Mouse (Mus musculus) C2C12 (cell line): Measurements from ENCODE around the gene Fam205a1. TPM values are rescaled to one million over a fixed set of nuclear protein-coding genes. Genes with fewer than 3 reads are reported as not detected.
"Not testable (repeated sequence)": the region's sequence is repeated elsewhere in the genome, so short reads cannot be mapped to it uniquely, and the experiment has no call there.

Experiments used
- H3K27me3 ChIP-seq: one replicate; pipeline ENCODE4 v1.6.1; 2011; ENCODE audit not compliant: control insufficient read depth, insufficient read depth, insufficient read length
- H3K36me3 ChIP-seq: one replicate; pipeline ENCODE4 v1.6.1; 2011; ENCODE audit not compliant: control insufficient read depth, insufficient read depth
- H3K4me3 ChIP-seq: one replicate; pipeline ENCODE4 v1.5.1; 2011; ENCODE audit warnings: mild to moderate bottlenecking, control low read depth; ENCODE audit not compliant: poor library complexity, insufficient read depth, severe bottlenecking
- H3K79me2 ChIP-seq: one replicate; pipeline ENCODE4 v1.6.1; 2011; ENCODE audit not compliant: control insufficient read depth, insufficient read depth
- H3K79me3 ChIP-seq: one replicate; pipeline ENCODE4 v1.6.1; 2011; ENCODE audit warnings: low read depth, control low read depth
- H3ac ChIP-seq: one replicate; pipeline ENCODE3; 2011; ENCODE audit warnings: low read depth; ENCODE audit not compliant: control insufficient read depth, insufficient read length
- CEBPB ChIP-seq: IDR thresholded peaks from one replicate; pipeline ENCODE4 v1.6.1; 2011; ENCODE audit warnings: low read depth, mild to moderate bottlenecking, control low read depth, moderate library complexity
- CTCF ChIP-seq: IDR thresholded peaks from one replicate; pipeline ENCODE4 v1.5.1; 2011; ENCODE audit not compliant: control insufficient read depth, insufficient read depth, insufficient read length
- FOSL1 ChIP-seq: IDR thresholded peaks from one replicate; pipeline ENCODE4 v1.8.0; 2011; ENCODE audit warnings: mild to moderate bottlenecking, low read length; ENCODE audit not compliant: poor library complexity, insufficient read depth, severe bottlenecking
- MAX ChIP-seq: IDR thresholded peaks from one replicate; pipeline ENCODE4 v1.6.1; 2011; ENCODE audit warnings: mild to moderate bottlenecking, control low read depth
- MYOD1 ChIP-seq: IDR thresholded peaks from one replicate; pipeline ENCODE4 v1.6.1; 2011; ENCODE audit warnings: low read depth; ENCODE audit not compliant: control insufficient read depth, insufficient read length
- MYOG ChIP-seq: IDR thresholded peaks from one replicate; pipeline ENCODE4 v1.6.1; 2011; ENCODE audit not compliant: control insufficient read depth, insufficient read length; ENCODE audit errors: extremely low read depth
- USF1 ChIP-seq: IDR thresholded peaks from one replicate; pipeline ENCODE4 v1.6.1; 2011; ENCODE audit warnings: low read depth, mild to moderate bottlenecking, control low read depth, moderate library complexity
- polyA plus RNA-seq: library from polyadenylated mRNA; unstranded; fragments of >200 nt; fragmentation: generic; extraction: Trizol; gene quantifications from one replicate; pipeline ENCODE4 v1.2.1, GENCODE M21; 2012; ENCODE audit warnings: missing spikeins

Gene Fam205a1
- polyA plus RNA-seq, 1 experiment, result not detected

GRCm38 (mm10) chr4:42867390-42867789 lies 13.7 kb upstream of the Fam205a1 start:
- no peaks in the 10 kb centered on the region for H3K79me2 ChIP-seq
- TF ChIP-seq FOSL1 (no peak), CTCF (no peak), MAX (no peak), USF1 (no peak), CEBPB (no peak), MYOG (no peak), MYOD1 (no peak)
- H3K36me3 ChIP-seq, result no peaks in the 10 kb centered on the region
- no peak overlapping the region for H3K4me3 ChIP-seq
- peaks cover 23% of the 10 kb centered on the region for H3K27me3 ChIP-seq
- no peaks in the 10 kb centered on the region for H3K79me3 ChIP-seq
- H3ac ChIP-seq, result no peak overlapping the region

DNA sequence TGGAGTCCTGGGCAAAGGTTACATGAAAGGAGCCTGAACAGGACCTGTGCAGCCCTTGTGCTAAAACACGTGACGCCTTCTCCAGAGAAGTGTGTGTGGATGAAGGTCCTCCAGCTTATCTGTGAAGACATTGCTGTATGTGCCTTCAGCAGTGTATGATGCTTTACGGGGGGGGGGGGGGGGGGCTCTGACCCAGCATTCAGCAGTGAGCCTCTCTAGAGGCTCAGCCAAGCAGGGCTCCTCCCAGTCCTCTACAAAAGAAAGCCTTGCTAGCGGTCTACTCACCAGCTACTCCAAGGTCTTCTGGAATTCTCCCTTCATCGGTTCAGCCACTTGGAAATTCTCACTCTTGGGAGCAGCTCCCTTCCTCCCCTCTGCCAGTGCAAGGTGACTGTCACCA lies 9.8 kb upstream of the Fam205a1 start:
- H3K36me3 ChIP-seq, H3K4me3 ChIP-seq, H3K79me2 ChIP-seq, H3K79me3 ChIP-seq, H3K27me3 ChIP-seq, H3ac ChIP-seq: not testable (repeated sequence)

GRCm38 (mm10) chr4:42860483-42860882 lies 6.8 kb upstream of the Fam205a1 start:
- H3K79me3 ChIP-seq, H3K4me3 ChIP-seq, H3K36me3 ChIP-seq, H3ac ChIP-seq, H3K27me3 ChIP-seq, H3K79me2 ChIP-seq: not testable (repeated sequence)

- H3ac ChIP-seq, H3K79me3 ChIP-seq, H3K4me3 ChIP-seq, H3K27me3 ChIP-seq, H3K36me3 ChIP-seq, H3K79me2 ChIP-seq: not testable (repeated sequence)
These were observed 3.0 kb upstream of the Fam205a1 start, which contains the start of gene Gm12394 for GRCm38 (mm10) chr4:42856671-42857070. Gene Gm12394 (minus strand): TSS chr4:42856771.

Other genes with a start within 250 kb of the Fam205a1 start
- not detected for gene Gm10591, start 241.7 kb downstream of the Fam205a1 start, polyA plus RNA-seq
- gene Gm2564, start 224.2 kb downstream of the Fam205a1 start, polyA plus RNA-seq, result not detected
- gene Ccl27b, start 198.6 kb downstream of the Fam205a1 start, polyA plus RNA-seq, result not detected
- gene Il11ra2, start 192.0 kb downstream of the Fam205a1 start, polyA plus RNA-seq, result not detected
- not detected for gene 4930578G10Rik, start 118.3 kb downstream of the Fam205a1 start, polyA plus RNA-seq
- gene Ccl19, start 97.3 kb downstream of the Fam205a1 start, polyA plus RNA-seq, result not detected
- gene Ccl21a, start 79.9 kb downstream of the Fam205a1 start, polyA plus RNA-seq, result not detected
- not detected for gene Gm12394, start 2.9 kb upstream of the Fam205a1 start, polyA plus RNA-seq
- not detected for gene Fam205c, start 20.3 kb upstream of the Fam205a1 start, polyA plus RNA-seq
- gene Phf24, start 62.8 kb upstream of the Fam205a1 start, polyA plus RNA-seq, result not detected
- gene Dnajb5, start 95.9 kb upstream of the Fam205a1 start, polyA plus RNA-seq, result 5.3 TPM
- 0.48 TPM for gene 1700022I11Rik, start 115.7 kb upstream of the Fam205a1 start, polyA plus RNA-seq
- gene Vcp, start 146.6 kb upstream of the Fam205a1 start, polyA plus RNA-seq, result 319 TPM
- 3.2 TPM for gene Fancg, start 156.6 kb upstream of the Fam205a1 start, polyA plus RNA-seq
- gene Pigo, start 171.9 kb upstream of the Fam205a1 start, polyA plus RNA-seq, result 4.9 TPM
- 133 TPM for gene Stoml2, start 177.8 kb upstream of the Fam205a1 start, polyA plus RNA-seq
- 4.8 TPM for gene Fam214b, start 192.3 kb upstream of the Fam205a1 start, polyA plus RNA-seq
- gene Unc13b, start 205.1 kb upstream of the Fam205a1 start, polyA plus RNA-seq, result 0.08 TPM